Mouse (Mus musculus) embryonic facial prominence, embryonic 10.5 days (tissue): ENCODE measurements around the gene Lrrc73. TPM values are rescaled to one million over a fixed set of nuclear protein-coding genes. Genes with fewer than 3 reads are reported as not detected.

Source experiments
- DNase-seq: peaks from one replicate; pipeline ENCODE4 v3.0.0-alpha.2; 2017; ENCODE audit warnings: low spot score
- H3K27ac ChIP-seq: fragments of 300-500 bp; sonication (generic); replicated peaks from 2 replicates; pipeline ENCODE4 v1.5.1; 2016; ENCODE audit warnings: mild to moderate bottlenecking
- H3K27me3 ChIP-seq: fragments of 300-500 bp; sonication (generic); replicated peaks from 2 replicates; pipeline ENCODE4 v1.6.1; 2016; ENCODE audit warnings: low read depth, mild to moderate bottlenecking; ENCODE audit not compliant: poor library complexity, severe bottlenecking
- H3K36me3 ChIP-seq: fragments of 300-500 bp; sonication (generic); replicated peaks from 2 replicates; pipeline ENCODE4 v1.6.1; 2016; ENCODE audit warnings: mild to moderate bottlenecking, moderate library complexity
- H3K4me1 ChIP-seq: fragments of 300-500 bp; sonication (generic); 2 replicates; pipeline ENCODE4 v1.6.1; 2016
- H3K4me3 ChIP-seq: fragments of 300-500 bp; sonication (generic); 2 replicates; pipeline ENCODE4 v1.5.1; 2016; ENCODE audit warnings: mild to moderate bottlenecking, moderate library complexity
- H3K9me3 ChIP-seq: fragments of 300-500 bp; sonication (generic); 2 replicates; pipeline ENCODE4 v1.6.1; 2016; ENCODE audit warnings: mild to moderate bottlenecking
- WGBS: fragments of 180-500 bp; shearing (Covaris S2); methylation state at CpG from one replicate; pipeline ENCODE4 v1.1.7; 2016; 5-methylcytosine and 5-hydroxymethylcytosine counted together
- polyA plus RNA-seq: library from polyadenylated mRNA; unstranded; fragments of >200 nt; fragmentation: Nextera tagmentation; extraction: Ambion mirVana; gene quantifications from 2 replicates; pipeline ENCODE4 v1.2.1, GENCODE M21; 2016

The Lrrc73 gene
- polyA plus RNA-seq, 1 experiment from 2014 or later: 0.86 TPM

DNA sequence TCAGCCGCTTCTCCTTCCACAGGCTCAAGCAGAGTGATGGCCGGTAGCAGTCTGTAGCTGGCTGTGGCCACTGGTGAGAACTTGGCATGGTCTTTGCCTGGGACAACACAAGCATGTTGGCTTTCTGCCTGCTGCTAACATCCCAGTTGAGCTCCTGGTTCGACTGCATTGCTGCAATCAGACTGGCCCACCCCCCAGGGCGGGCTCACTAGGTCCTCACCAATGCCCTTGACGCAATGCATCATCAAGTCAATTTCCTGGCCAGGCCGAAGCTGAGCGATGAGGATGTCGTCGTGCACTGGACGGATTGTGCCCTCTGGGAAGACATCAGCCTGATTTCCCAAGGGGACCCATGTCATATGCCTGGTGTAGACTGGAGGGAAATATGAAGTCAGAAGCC, 8.8 kb upstream of the Lrrc73 start:
- WGBS: 86% methylated on average over 10 of the region's 10 CpGs
- peaks cover 79% of the 10 kb centered on the region for H3K36me3 ChIP-seq

DNA sequence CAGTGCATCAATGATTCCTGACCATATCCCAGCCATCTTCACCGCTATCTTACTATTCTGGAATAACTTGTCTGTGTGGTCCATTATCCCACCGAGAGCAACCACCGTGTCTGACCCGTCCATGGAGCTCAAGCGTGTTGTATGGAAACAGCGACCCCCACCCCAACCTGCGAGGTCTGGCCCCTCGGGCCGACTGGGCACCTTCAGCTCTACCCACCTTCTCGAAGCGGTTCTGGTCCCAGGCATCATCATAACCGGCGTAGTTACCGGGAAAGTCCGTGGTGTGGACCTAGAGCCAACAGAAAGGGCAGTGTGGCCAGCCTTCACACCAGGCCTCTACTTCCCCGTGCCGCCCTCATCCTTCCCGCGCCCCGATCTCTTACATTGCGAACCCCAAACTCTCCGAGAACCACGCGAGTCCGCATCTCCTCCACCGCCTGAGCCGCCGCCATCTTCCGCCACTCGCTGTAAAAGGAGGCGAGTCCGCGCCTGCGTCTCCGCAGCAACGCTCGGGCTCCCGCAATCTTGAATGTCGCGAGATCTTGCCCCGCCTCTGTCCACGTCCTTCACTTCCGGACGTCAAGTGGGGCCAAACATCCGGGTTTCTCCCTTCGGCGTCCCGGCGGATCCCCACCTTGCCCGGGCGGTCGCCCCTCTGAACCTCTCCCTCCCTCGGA, 5.7 kb upstream of the Lrrc73 start, which contains the start of the genes Polr1c and Yipf3:
TSS of gene Polr1c (minus strand) at position 543 of the 677 bp plus-strand sequence.
TSS of gene Yipf3 (plus strand) at position 569 of the 677 bp plus-strand sequence.
- peak; percentile 95 for DNase-seq
- Histone ChIP-seq H3K4me3 (peak within 1 kb of the TSS; percentile 89), H3K27ac (peak within 1 kb of the TSS; percentile 93), H3K4me1 (peaks cover 26% of the 10 kb centered on the region), H3K36me3 (peaks cover 79% of the 10 kb centered on the region), H3K27me3 (no peaks in the 10 kb centered on the region), H3K9me3 (no peaks in the 10 kb centered on the region)
- WGBS: under 1% methylated on average over 53 of the region's 53 CpGs

More for the DNA sequence above, 8.8 kb upstream of the Lrrc73 start:
- no peak overlapping the region for H3K27ac ChIP-seq
- H3K9me3 ChIP-seq: no peaks in the 10 kb centered on the region
- H3K27me3 ChIP-seq: no peaks in the 10 kb centered on the region
- no peak overlapping the region for H3K4me3 ChIP-seq
- DNase-seq: no peak
- peaks cover 26% of the 10 kb centered on the region for H3K4me1 ChIP-seq

DNA sequence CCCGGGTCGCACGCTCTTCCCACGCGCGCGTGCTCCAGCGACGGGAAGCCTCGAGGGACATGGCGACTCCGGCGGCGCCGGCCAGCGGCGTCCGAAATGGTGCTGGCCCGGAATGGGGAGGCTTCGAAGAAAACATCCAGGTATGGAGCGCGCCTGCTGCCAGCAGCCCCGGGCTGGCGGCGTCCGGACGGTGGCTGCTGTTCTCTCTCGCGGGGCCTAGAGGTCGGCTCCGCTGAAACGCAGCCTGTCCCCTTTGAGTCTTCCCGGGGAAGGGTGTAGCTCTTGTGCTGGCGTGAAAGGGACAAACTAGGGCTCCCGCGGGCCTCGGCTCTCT, 5.2 kb upstream of the Lrrc73 start:
- peaks cover 75% of the 10 kb centered on the region for H3K36me3 ChIP-seq
- H3K4me1 ChIP-seq: peaks cover 30% of the 10 kb centered on the region
- H3K27me3 ChIP-seq: no peaks in the 10 kb centered on the region
- H3K4me3 ChIP-seq: peak overlapping the region; percentile 89
- DNase-seq: no peak
- WGBS: under 1% methylated on average over 37 of the region's 37 CpGs
- H3K27ac ChIP-seq: peak overlapping the region; percentile 93
- no peaks in the 10 kb centered on the region for H3K9me3 ChIP-seq

DNA sequence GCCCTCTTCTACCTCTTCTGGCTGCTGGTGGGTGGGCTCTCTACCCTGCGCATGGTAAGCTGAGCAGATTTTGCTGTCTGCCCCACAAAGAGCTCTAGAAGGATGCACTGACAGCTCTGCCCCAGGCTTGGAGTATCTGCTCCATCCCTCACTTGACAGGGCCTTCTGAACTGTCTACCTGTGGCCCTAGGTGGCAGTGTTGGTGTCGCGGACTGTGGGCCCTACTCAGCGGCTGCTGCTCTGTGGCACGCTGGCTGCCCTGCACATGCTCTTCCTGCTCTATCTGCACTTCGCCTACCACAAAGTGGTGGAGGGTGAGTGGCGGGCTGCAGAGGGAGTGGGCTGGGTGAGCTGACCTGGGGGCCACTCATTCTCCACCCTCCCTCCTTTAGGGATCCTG, 2.2 kb upstream of the Lrrc73 start:
- H3K9me3 ChIP-seq: no peaks in the 10 kb centered on the region
- WGBS: 84% methylated on average over 7 of the region's 7 CpGs
- peaks cover 45% of the 10 kb centered on the region for H3K36me3 ChIP-seq
- H3K4me1 ChIP-seq: peaks cover 54% of the 10 kb centered on the region
- H3K27me3 ChIP-seq: peaks cover 25% of the 10 kb centered on the region
- no peak overlapping the region for H3K4me3 ChIP-seq
- H3K27ac ChIP-seq: no peak overlapping the region
- no peak for DNase-seq

DNA sequence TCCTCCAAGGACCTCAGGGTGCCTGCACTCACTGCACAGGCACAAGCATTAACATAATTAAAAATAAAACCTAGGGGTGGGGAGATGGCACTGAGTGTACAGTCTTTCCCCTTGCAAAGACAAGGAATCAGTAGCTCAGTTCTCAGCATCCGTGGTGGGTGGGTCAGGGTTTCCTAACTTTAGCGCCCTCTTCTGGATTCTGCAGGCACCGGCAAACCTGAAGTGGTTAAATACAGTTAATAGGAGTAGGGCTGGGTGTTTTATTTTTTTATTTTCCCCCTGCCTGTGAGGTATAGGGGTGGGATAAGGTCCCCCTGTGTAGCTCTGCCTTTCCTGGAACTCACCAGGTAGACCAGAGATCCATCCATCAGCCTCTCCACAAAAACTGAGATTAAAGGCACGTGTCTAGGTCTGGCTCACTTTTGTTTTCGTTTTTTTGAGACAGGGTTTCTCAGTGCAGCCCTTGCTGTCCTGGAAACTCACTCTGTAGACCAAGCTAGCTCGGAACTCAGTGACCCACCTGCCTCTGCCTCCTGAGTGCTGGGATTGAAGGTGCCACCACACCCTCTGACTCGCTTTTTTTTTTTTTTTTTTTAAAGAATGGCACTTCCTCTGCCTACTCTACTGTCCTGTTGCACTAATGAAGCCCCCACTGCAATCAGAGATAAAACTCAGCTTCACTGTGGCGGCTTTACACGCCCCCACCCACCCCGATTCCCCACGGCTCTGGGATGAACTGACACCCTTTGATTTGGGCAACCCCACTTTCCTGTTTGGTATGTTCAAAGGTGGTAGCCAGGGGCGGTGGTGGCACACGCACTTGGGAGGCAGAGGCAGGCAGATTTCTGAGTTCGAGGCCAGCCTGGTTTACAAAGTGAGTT, 520 bp upstream of the Lrrc73 start:
- H3K36me3 ChIP-seq: peaks cover 55% of the 10 kb centered on the region

DNA sequence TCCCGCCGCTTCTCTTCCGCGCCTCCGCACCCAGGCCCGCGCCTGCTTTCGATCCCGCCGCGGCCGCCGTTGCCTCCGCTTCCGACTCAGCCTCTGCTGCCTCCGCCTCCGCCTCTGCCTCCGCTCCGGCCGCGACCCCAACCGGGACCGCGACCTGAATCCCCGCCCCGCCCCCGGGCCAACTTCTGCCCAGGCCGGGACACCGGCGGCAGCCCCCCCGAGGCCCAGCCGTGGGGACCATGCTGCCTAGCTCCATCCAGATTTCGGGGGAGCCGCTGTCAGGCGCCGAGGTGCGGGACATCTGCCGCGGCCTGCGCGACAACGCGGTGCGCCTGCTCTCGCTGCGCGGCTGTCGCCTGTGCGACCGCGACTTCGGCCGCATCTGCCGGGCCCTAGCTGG, 775 bp downstream of the Lrrc73 start:
- H3K4me3 ChIP-seq: peak overlapping the region; percentile 80
- peaks cover 33% of the 10 kb centered on the region for H3K4me1 ChIP-seq
- H3K27ac ChIP-seq: peak overlapping the region; percentile 78
- WGBS: under 1% methylated on average over 54 of the region's 54 CpGs
- peaks cover 66% of the 10 kb centered on the region for H3K36me3 ChIP-seq
- DNase-seq: no peak
- H3K27me3 ChIP-seq: peaks cover 35% of the 10 kb centered on the region
- H3K9me3 ChIP-seq: no peaks in the 10 kb centered on the region

More for the DNA sequence above, 520 bp upstream of the Lrrc73 start:
- H3K4me1 ChIP-seq: peaks cover 43% of the 10 kb centered on the region
- no peak overlapping the region for H3K27ac ChIP-seq
- WGBS: 59% methylated on average over 14 of the region's 14 CpGs
- H3K4me3 ChIP-seq: peak overlapping the region; percentile 80
- DNase-seq: peak; percentile 55
- peaks cover 35% of the 10 kb centered on the region for H3K27me3 ChIP-seq
- H3K9me3 ChIP-seq: no peaks in the 10 kb centered on the region

DNA sequence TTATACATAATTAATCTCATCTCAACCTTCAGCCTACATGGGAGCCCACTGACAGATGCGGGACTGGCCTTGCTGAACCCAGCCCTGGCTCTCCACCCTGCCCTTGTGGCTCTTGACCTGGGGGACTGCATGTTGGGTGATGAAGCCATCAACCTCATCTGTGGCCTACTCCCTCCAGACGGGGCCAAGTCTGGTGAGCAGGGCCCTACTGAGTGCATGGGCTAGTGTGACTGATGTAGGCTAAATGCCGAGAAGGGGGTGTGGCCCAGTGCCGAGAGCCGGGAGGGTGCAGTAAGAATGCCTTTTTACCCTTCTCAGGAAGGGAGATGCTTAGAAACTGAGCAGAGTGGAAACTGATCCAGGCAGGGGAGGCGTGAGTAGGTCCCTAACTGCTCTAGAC, 1.8 kb downstream of the Lrrc73 start:
- Histone ChIP-seq H3K4me3 (peak overlapping the region; percentile 80; the same call in 1 of the 2 replicates), H3K36me3 (peaks cover 66% of the 10 kb centered on the region), H3K27ac (no peak overlapping the region), H3K4me1 (peaks cover 29% of the 10 kb centered on the region), H3K9me3 (no peaks in the 10 kb centered on the region), H3K27me3 (peaks cover 35% of the 10 kb centered on the region)
- WGBS: 31% methylated on average over 6 of the region's 6 CpGs
- DNase-seq: no peak

DNA sequence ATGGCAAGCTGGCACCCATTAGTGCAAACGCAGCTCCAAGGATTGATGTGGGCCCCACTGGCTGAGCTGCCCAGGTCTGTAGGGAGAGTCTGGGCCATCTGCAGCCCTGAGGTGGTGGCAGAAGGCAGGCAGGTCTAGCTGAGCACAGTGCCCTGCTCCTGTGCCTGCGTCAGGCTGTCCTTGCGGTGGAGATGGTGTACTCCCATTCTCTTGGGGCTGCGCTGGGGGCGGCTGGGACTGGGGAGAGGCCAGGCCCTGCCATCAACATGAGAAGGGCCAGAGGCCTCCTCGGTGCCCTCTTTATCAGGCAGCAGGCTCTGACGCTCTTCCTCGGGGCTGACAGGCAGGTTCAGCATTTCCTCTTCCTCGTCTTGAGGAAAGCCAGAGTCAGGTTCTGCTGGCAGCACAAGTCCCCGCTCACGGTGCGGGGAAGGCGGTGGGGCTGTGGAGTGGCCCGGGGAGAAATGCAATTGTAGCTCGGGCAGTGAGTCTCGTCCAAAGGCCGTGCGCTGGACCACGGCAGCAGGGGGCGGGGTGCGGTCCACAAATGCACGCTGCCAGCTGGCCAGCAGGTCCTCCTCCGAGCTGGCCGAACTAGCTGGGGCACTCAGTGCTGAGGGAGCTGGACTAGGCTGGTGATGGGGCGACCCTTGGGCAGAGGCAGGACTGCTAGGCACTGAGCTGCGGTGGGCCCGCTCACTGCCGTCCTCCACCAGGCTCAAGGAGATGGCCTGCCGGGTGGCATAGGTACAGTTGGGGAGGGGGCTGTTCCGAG, 5.1 kb downstream of the Lrrc73 start:
- H3K4me1 ChIP-seq: peaks cover 21% of the 10 kb centered on the region
- 88% methylated on average over 30 of the region's 30 CpGs for WGBS
- no peaks in the 10 kb centered on the region for H3K9me3 ChIP-seq
- no peak overlapping the region for H3K4me3 ChIP-seq
- H3K27ac ChIP-seq: no peak overlapping the region
- H3K27me3 ChIP-seq: peaks cover 35% of the 10 kb centered on the region
- peaks cover 74% of the 10 kb centered on the region for H3K36me3 ChIP-seq
- DNase-seq: no peak

DNA sequence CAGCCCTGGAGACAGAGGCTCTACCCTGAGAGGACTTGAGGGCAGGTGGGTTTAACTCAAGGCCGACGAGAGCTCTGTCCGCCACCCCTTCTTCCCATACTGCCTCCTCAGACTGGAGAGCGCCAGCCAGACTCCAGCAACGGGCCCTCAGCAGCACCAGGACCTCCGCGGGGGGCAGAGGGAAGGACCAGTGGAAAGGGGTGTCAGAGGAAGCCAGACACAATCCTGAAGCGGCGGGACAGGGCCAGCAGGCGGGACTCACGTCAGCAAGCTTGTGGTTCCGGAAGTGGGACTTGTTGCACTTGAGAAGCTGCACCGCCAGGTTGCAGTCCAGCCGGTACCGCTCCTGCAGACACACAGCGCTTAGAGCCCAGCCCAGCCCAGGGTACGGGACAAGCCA, 6.3 kb downstream of the Lrrc73 start:
- peaks cover 9% of the 10 kb centered on the region for H3K4me1 ChIP-seq
- peaks cover 86% of the 10 kb centered on the region for H3K36me3 ChIP-seq
- no peak overlapping the region for H3K4me3 ChIP-seq
- H3K27ac ChIP-seq: no peak overlapping the region
- WGBS: 89% methylated on average over 17 of the region's 17 CpGs
- H3K27me3 ChIP-seq: peaks cover 25% of the 10 kb centered on the region
- no peaks in the 10 kb centered on the region for H3K9me3 ChIP-seq
- DNase-seq: no peak

DNA sequence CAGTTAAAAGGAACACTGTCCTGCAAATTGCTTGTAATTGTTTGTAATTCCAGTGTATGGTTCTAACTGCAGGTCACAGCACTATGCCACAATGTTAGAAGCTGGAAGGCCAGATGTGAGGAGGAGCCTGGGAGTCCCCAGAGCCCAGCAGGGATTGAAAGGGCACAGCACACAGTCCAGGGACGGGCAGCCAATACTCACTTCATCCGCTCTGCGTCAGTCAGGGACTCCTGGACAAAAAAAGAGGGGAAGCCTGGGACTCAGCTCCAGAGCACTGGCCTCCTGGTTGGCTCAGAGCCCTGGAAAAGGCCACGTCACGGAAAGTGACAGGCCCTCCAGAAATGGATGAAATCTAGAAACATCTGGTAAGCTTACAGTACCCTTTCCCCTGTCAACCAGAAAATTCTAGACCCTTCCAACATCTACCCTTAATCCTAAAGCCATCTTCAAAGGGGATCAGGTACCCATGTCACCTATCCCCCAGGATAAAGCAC, 8.9 kb downstream of the Lrrc73 start:
- H3K27ac ChIP-seq: no peak overlapping the region
- WGBS: 84% methylated on average over 5 of the region's 5 CpGs
- H3K4me1 ChIP-seq: peaks cover 17% of the 10 kb centered on the region
- H3K27me3 ChIP-seq: no peaks in the 10 kb centered on the region
- no peak overlapping the region for H3K4me3 ChIP-seq
- DNase-seq: no peak
- no peaks in the 10 kb centered on the region for H3K9me3 ChIP-seq
- H3K36me3 ChIP-seq: peaks cover 99% of the 10 kb centered on the region

DNA sequence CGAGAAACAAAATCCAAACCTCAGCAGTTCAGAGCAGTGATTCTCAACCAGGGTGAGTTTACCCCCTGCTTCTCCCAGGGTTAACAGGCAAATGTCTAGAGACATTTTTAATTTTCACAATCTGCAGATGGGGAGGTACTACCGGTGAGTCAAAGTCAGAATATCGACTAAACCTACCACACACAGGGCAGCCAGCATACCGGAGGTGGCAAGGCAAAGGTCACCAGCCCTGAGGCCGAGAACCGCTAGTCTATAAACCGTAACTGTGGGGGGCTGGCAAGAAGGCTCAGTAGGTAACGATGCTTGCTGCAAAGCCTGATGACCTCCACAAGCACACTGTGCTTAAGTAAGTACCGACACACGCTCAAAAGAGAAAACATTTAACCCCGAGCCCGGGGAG, 12.2 kb downstream of the Lrrc73 start:
- H3K4me1 ChIP-seq: peaks cover 37% of the 10 kb centered on the region
- H3K36me3 ChIP-seq: peaks cover 99% of the 10 kb centered on the region
- H3K27ac ChIP-seq: no peak overlapping the region
- no peaks in the 10 kb centered on the region for H3K27me3 ChIP-seq
- no peak overlapping the region for H3K4me3 ChIP-seq
- H3K9me3 ChIP-seq: no peaks in the 10 kb centered on the region
- DNase-seq: no peak
- WGBS: 80% methylated on average over 12 of the region's 12 CpGs

DNA sequence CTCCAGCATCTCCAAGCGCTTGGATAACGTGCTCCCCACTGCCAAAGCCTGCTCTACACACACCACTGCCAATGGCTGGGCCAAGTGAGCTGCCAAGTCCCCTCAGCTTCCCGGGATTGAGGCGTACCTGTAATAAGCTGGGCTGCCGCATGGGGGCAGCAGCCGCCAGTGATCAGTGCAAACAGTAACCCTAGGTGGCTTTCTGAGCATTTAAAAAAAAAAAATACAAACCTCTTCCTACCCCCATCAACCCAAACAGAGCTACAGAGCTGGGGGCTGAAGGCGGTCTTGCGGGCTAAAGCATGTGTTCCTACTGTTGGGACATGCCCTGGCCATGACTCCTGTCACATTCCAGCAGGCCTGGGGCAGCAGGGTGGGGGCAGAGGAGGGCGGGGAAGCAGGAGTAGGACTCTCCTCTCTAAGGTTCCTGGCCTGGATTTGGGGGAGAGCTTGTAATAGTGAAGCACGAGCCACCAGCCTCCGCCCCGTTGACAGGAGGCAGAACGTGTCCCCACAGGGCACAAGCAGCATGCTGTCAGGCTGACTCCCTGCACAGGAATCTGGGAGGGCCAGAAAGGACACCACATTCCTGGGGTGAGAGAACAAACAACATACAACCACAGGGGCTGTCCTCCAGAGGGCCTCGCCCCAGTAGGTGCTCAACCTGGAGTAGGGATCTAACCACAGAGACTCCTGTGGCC, 12.7 kb downstream of the Lrrc73 start:
- Histone ChIP-seq H3K4me3 (no peak overlapping the region), H3K9me3 (no peaks in the 10 kb centered on the region), H3K36me3 (peaks cover 99% of the 10 kb centered on the region), H3K4me1 (peaks cover 37% of the 10 kb centered on the region), H3K27ac (no peak overlapping the region), H3K27me3 (no peaks in the 10 kb centered on the region)
- WGBS: 21% methylated on average over 14 of the region's 14 CpGs
- peak; percentile 85 for DNase-seq
